Mouse (Mus musculus): ENCODE results near the gene Hlcs.

GRCm38 (mm10) chr16:94222646-94223362 is 90.6 kb downstream of the Hlcs start:
- TF ChIP-seq CTCF (conservative IDR thresholded peaks at IDR 0.05; ENCODE audit: insufficient read depth, insufficient read length, low read depth, low read length) (no peak), POLR2A (IDR thresholded peaks at IDR 0.05; ENCODE audit: low read depth, low read length) (no peak)

All from kidney, adult 2 months (tissue).